Comparison of ENCODE assay signal across 12 mouse cellular contexts in genomic region chr4:120226682-120227081, GRCm38 (mm10).
"Had no signal": no experiment of that assay in that cellular context is flagged by ENCODE, and none has a peak within 500 bp of the region (broad histone marks: within the 10 kb centered on the region; RNA-seq: fewer than 3 reads in every experiment).

No protein-coding gene starts in this region.

- H3K4me1 ChIP-seq: liver, embryonic 15.5 days had no signal

- H3K27me3 ChIP-seq: liver, embryonic 15.5 days had no signal

- H3K36me3 ChIP-seq: kidney, embryonic 15.5 days; liver, embryonic 15.5 days; neural tube, embryonic 13.5 days had no signal

- H3K4me3 ChIP-seq: kidney, embryonic 15.5 days; liver, embryonic 15.5 days; neural tube, embryonic 13.5 days had no signal

- H3K9ac ChIP-seq: kidney, embryonic 15.5 days; liver, embryonic 15.5 days; neural tube, embryonic 13.5 days had no signal

- DNase-seq: kidney, adult 2 months; kidney, postnatal 14 days; lung, adult 2 months; lung, postnatal 10 days; lung, postnatal 4 days; right cerebral cortex, adult 18-20 months; thymus, adult 2 months; thymus, postnatal 25 days had no signal

- H3K27ac ChIP-seq: kidney, embryonic 15.5 days; liver, embryonic 15.5 days; neural tube, embryonic 13.5 days; stomach, postnatal 0 days had no signal

- H3K9me3 ChIP-seq: kidney, embryonic 15.5 days; liver, embryonic 15.5 days; neural tube, embryonic 13.5 days had no signal
